Mouse (Mus musculus): ENCODE data around the gene Rnf115.

Gene Rnf115

DNA sequence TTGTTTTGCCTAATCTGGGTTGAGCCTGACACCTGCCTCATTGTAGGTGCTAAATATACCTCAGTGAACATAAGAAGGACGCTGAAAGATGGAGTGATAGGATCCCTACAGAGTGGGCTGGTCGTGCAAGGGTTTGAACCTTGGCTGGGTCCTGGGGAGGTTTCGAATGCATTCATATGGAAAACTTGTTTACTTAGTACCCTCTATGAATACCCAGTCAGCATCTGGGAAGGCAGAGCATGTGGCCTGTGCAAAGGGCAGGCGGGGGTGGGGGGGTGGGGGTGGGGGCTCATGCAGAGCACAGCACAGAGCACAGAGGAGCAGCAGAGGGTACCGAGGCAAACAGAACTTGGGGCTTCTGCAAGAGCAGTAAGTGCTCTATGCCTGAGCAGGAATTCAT lies 105.5 kb downstream of the Rnf115 start:
- no peak for DNase-seq (ENCODE audit: extremely low spot score, low read depth, low spot score)

- DNase-seq (ENCODE audit: extremely low spot score, low read depth, low spot score): no peak
These were observed 107.3 kb downstream of the Rnf115 start for GRCm38 (mm10) chr3:96834587-96835348.

DNA sequence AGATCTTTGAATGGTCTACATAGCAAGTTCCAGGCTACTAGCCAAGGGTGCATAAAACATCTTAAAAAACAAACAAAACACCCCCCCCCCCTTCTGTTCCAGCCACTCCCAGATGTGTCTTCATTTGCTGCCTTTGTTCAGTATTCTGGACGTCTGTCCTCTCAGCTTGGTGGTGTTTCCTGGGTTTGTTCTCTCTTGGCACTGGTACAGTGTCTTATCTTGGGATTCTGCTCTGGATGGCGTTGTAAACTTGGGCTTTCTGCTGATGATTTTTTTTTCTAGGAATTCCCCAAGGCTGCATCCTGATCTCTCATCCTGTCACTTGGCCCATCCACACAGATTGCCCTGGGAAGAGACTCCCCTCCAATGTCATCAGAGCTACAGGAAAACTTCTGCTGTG lies 109.0 kb downstream of the Rnf115 start:
- DNase-seq (ENCODE audit: extremely low spot score, low read depth, low spot score): no peak

DNA sequence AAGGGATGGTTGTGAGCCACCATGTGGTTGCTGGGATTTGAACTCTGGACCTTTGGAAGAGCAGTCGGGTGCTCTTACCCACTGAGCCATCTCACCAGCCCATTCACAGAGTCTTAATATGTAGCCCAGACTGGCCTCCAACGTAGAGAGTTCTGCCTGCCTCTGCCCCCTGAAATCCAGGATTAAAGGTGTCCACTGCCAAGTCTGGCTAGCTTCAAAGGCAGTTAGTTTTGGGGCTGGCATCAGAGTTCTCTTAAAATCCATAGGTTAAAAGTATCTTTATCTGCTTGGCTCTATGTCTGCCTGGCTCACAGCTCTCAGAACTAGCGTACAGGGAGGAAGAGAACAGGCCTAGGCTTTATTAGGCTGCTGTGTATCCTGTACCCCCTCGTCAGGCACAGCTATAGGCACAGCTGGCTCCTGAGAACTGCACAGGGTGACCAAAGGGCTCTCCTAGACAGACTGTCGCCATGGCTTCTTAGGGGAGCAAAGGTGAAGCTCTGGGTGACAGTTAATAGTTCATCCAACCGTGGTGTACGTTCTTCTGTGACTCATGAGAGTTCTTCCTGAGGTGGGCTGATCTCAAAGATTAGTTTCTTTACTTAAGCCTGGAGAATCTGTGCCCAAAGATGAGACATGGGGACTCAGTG lies 111.7 kb downstream of the Rnf115 start:
- DNase-seq (ENCODE audit: extremely low spot score, low read depth, low spot score): no peak

Measured in hindlimb bud, embryonic 11.5 days (tissue).